Mouse (Mus musculus) heart, adult 2 months (tissue): ENCODE measurements at regions not wholly inside any gene's neighbourhood (a gene's known extent, or its start where the extent isn't known, plus 50 kb on each side); places are given as distances from the start of the nearest gene placed in this dataset.

Experiments used
- CTCF ChIP-seq: fragments of 200-600 bp; IDR thresholded peaks from 2 replicates; pipeline ENCODE4 v1.8.1; 2022; ENCODE audit warnings: antibody characterized with exemption, mild to moderate bottlenecking, moderate library complexity
- EP300 ChIP-seq: fragments of 200-500 bp; IDR thresholded peaks from 2 replicates; pipeline ENCODE4 v1.6.1; 2011; ENCODE audit warnings: low read depth, low read length, control low read depth; ENCODE audit not compliant: insufficient read depth

GRCm38 (mm10) chr6:49987541-49988210 lies 122.4 kb upstream of the Mpp6 start:
- no peak for TF ChIP-seq EP300
- no peak for TF ChIP-seq CTCF
